Mouse (Mus musculus) neural tube, embryonic 15.5 days (tissue): ENCODE results near the gene Sesn2. TPM values are rescaled to one million over a fixed set of nuclear protein-coding genes. Genes with fewer than 3 reads are reported as not detected.

Experiments used
- ATAC-seq: fragments of 200-750 bp; cut with Nextera tagmentation; 2 replicates; pipeline ENCODE4 v1.8.0; 2017; ENCODE audit warnings: mild to moderate bottlenecking, moderate TSS enrichment, moderate library complexity; ENCODE audit not compliant: low FRiP score
- H3K27ac ChIP-seq: fragments of 300-500 bp; sonication (generic); replicated peaks from 2 replicates; pipeline ENCODE4 v1.5.1; 2015; ENCODE audit warnings: mild to moderate bottlenecking, inconsistent platforms
- H3K27me3 ChIP-seq: fragments of 300-500 bp; sonication (generic); replicated peaks from 2 replicates; pipeline ENCODE4 v1.6.1; 2015; ENCODE audit warnings: inconsistent platforms
- H3K36me3 ChIP-seq: fragments of 300-500 bp; sonication (generic); 2 replicates; pipeline ENCODE4 v1.6.1; 2015; ENCODE audit warnings: inconsistent platforms
- H3K4me1 ChIP-seq: fragments of 300-500 bp; sonication (generic); 2 replicates; pipeline ENCODE4 v1.6.1; 2015; ENCODE audit warnings: inconsistent platforms
- H3K4me2 ChIP-seq: fragments of 300-500 bp; sonication (generic); 2 replicates; pipeline ENCODE4 v1.6.1; 2015; ENCODE audit warnings: inconsistent platforms, mild to moderate bottlenecking, moderate library complexity
- H3K4me3 ChIP-seq: fragments of 300-500 bp; sonication (generic); replicated peaks from 2 replicates; pipeline ENCODE4 v1.5.1; 2015; ENCODE audit warnings: mild to moderate bottlenecking, inconsistent platforms
- H3K9ac ChIP-seq: fragments of 300-500 bp; sonication (generic); replicated peaks from 2 replicates; pipeline ENCODE4 v1.6.1; 2015; ENCODE audit warnings: mild to moderate bottlenecking, inconsistent platforms
- H3K9me3 ChIP-seq: fragments of 300-500 bp; sonication (generic); replicated peaks from 2 replicates; pipeline ENCODE4 v1.6.1; 2016; ENCODE audit warnings: inconsistent platforms
- WGBS: fragments of 180-500 bp; shearing (Covaris S2); methylation state at CpG from one replicate; pipeline ENCODE4 v1.1.7; 2015; ENCODE audit warnings: mixed read lengths; 5-methylcytosine and 5-hydroxymethylcytosine counted together
- polyA plus RNA-seq: library from polyadenylated mRNA; unstranded; fragments of >200 nt; fragmentation: Nextera tagmentation; extraction: Ambion mirVana; gene quantifications from 2 replicates; pipeline ENCODE4 v1.2.1, GENCODE M21; 2015

Sesn2 gene
- polyA plus RNA-seq, 1 experiment from 2014 or later: 11.9 TPM

- 94% methylated on average over 20 of the region's 20 CpGs for WGBS
- Histone ChIP-seq H3K9ac (no peak overlapping the region), H3K9me3 (no peaks in the 10 kb centered on the region), H3K27ac (no peak overlapping the region), H3K4me1 (peaks cover 22% of the 10 kb centered on the region), H3K4me2 (no peak overlapping the region), H3K4me3 (no peak overlapping the region), H3K36me3 (peaks cover 16% of the 10 kb centered on the region), H3K27me3 (no peaks in the 10 kb centered on the region)
- no peak for ATAC-seq
Observed at GRCm38 (mm10) chr4:132530033-132530804, 19.9 kb upstream of the Sesn2 start.

DNA sequence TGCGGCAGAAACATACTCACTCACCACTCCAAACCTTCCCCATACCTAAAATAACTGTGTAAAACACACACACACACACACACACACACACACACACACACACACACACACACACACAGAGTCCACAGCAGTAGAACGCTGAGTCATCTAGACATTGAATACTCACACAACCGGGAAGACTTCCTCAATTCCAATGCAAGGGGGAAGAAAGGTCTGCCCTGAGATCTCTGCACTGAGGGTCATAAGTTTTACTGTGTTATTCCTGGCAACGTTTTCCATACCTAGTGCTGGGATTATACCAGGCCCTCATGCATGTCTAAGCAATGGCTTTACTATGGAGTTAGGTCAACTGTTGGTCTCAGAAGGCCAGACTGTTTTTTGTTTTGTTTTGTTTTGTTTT lies 19.0 kb upstream of the Sesn2 start:
- Histone ChIP-seq H3K27ac (no peak overlapping the region), H3K9me3 (no peaks in the 10 kb centered on the region), H3K27me3 (no peaks in the 10 kb centered on the region), H3K9ac (no peak overlapping the region), H3K4me2 (no peak overlapping the region), H3K4me1 (peaks cover 22% of the 10 kb centered on the region), H3K4me3 (no peak overlapping the region), H3K36me3 (peaks cover 16% of the 10 kb centered on the region)
- no peak for ATAC-seq
- 80% methylated on average over 3 of the region's 4 CpGs for WGBS

GRCm38 (mm10) chr4:132527917-132528522 lies 17.7 kb upstream of the Sesn2 start:
- no peaks in the 10 kb centered on the region for H3K27me3 ChIP-seq
- peaks cover 16% of the 10 kb centered on the region for H3K36me3 ChIP-seq
- peaks cover 16% of the 10 kb centered on the region for H3K4me1 ChIP-seq
- H3K9ac ChIP-seq: no peak overlapping the region
- no peak overlapping the region for H3K4me3 ChIP-seq
- no peaks in the 10 kb centered on the region for H3K9me3 ChIP-seq
- no peak overlapping the region for H3K27ac ChIP-seq
- no peak overlapping the region for H3K4me2 ChIP-seq
- no peak for ATAC-seq
- WGBS: 92% methylated on average over 8 of the region's 8 CpGs

DNA sequence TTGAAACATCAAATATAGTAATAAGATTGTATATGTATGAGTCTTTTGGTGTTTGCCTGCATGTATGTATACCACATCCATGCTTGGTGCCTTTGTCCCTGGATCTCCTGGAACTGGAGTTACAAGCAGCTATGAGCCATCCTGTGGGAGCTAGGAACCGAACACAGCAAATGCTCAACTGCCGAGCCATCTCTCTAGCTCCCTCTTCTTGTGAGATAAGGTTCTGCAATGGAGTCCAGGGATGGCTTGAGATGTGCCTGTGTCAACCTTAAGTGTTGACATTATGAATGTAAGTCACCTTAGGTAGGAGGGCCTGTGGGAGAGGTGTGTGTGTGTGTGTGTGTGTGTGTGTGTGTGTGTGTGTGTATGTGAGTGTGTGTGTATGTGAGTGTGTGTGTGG lies 16.4 kb upstream of the Sesn2 start:
- H3K4me1 ChIP-seq: peaks cover 6% of the 10 kb centered on the region
- no peaks in the 10 kb centered on the region for H3K9me3 ChIP-seq
- H3K4me3 ChIP-seq: no peak overlapping the region
- 64% methylated on average over 2 of the region's 2 CpGs for WGBS
- no peak for ATAC-seq
- no peak overlapping the region for H3K9ac ChIP-seq
- peaks cover 16% of the 10 kb centered on the region for H3K36me3 ChIP-seq
- no peak overlapping the region for H3K4me2 ChIP-seq
- no peak overlapping the region for H3K27ac ChIP-seq
- H3K27me3 ChIP-seq: no peaks in the 10 kb centered on the region

DNA sequence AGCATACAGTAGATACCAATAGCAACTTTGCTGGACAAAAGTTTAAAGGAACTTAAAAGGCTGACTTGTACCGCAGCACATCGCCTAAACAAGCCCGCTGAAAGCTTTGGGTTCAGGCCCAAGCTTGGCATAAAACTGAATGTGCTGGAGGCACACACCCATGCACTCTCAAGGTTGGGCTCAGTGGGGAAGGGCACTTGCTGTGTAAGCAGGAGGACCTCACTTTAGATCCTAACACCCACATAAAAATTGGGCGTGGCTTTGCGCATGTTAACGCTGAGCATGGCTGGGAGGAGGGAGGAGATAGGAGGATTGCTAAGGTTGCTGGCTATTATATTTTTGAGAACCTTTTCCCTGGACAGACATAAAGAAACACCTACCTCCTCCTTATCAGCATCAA lies 14.5 kb upstream of the Sesn2 start:
- H3K4me1 ChIP-seq: no peaks in the 10 kb centered on the region
- ATAC-seq: no peak
- H3K27ac ChIP-seq: no peak overlapping the region
- H3K9ac ChIP-seq: no peak overlapping the region
- H3K36me3 ChIP-seq: peaks cover 6% of the 10 kb centered on the region
- no peak overlapping the region for H3K4me3 ChIP-seq
- H3K9me3 ChIP-seq: no peaks in the 10 kb centered on the region
- H3K27me3 ChIP-seq: no peaks in the 10 kb centered on the region
- H3K4me2 ChIP-seq: no peak overlapping the region
- WGBS: 43% methylated on average over 6 of the region's 6 CpGs

GRCm38 (mm10) chr4:132524321-132524741 lies 14.0 kb upstream of the Sesn2 start:
- Histone ChIP-seq H3K27me3 (no peaks in the 10 kb centered on the region), H3K4me2 (no peak overlapping the region), H3K36me3 (peaks cover 2% of the 10 kb centered on the region; the same call in 1 of the 2 replicates), H3K4me3 (no peak overlapping the region), H3K27ac (no peak overlapping the region), H3K9me3 (no peaks in the 10 kb centered on the region), H3K4me1 (no peaks in the 10 kb centered on the region), H3K9ac (no peak overlapping the region)
- WGBS: 14% methylated on average over 11 of the region's 11 CpGs
- no peak for ATAC-seq

GRCm38 (mm10) chr4:132519188-132519587 lies 8.9 kb upstream of the Sesn2 start:
- peaks cover 16% of the 10 kb centered on the region for H3K4me1 ChIP-seq
- no peaks in the 10 kb centered on the region for H3K36me3 ChIP-seq
- no peak overlapping the region for H3K27ac ChIP-seq
- H3K4me2 ChIP-seq: no peak overlapping the region
- no peak overlapping the region for H3K9ac ChIP-seq
- no peak overlapping the region for H3K4me3 ChIP-seq
- 94% methylated on average over 3 of the region's 3 CpGs for WGBS
- no peak for ATAC-seq
- no peaks in the 10 kb centered on the region for H3K27me3 ChIP-seq
- H3K9me3 ChIP-seq: no peaks in the 10 kb centered on the region

- Histone ChIP-seq H3K9me3 (no peaks in the 10 kb centered on the region), H3K36me3 (no peaks in the 10 kb centered on the region), H3K4me3 (no peak overlapping the region), H3K27me3 (0 out of 2 replicates have a peak, but pooled peaks cover 3% of the 10 kb centered on the region), H3K4me2 (no peak overlapping the region), H3K9ac (no peak overlapping the region), H3K27ac (no peak overlapping the region), H3K4me1 (peaks cover 16% of the 10 kb centered on the region)
- ATAC-seq: no peak
- 57% methylated on average over 8 of the region's 8 CpGs for WGBS
Observed at GRCm38 (mm10) chr4:132518066-132518465, 7.8 kb upstream of the Sesn2 start.

DNA sequence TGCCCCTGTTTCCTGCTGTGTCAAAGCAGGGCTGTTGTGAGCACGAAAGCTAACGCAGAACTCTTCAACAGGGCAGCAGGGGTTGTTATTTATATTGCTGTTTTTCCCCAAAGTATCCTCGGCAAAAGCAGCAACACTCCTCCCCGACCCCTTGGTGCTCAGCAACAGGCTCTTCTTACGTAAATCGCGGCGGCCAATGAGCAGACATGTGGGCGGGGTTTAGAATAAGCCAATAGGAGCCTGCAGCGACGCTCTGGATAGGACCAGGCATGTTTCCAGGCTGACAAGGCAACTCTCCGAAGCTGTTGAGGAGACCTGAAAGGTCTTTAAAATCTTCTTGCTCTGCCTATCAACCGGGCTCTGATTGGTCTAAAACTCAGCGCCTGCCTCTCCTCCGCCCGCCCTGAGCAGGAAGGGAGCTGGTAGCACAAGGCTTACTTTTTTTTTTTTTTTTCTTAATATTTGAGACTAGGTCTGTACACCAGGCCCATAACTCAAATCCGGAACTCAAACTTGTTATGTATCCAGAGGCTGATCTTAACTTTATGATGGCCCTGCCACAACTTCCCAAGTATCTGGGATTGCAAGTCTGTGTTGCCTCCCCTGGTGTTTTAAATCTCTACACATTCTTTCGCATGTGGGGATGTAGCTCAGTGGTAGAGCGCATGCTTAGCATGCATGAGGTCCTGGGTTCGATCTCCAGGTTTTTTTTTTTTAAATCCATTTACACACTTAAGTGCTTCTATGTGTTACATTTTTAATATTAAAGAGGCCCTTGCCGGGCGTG lies 5.3 kb upstream of the Sesn2 start:
- Histone ChIP-seq H3K4me1 (peaks cover 16% of the 10 kb centered on the region), H3K9ac (peak overlapping the region; percentile 29), H3K36me3 (no peaks in the 10 kb centered on the region), H3K27ac (peak overlapping the region; percentile 79), H3K4me3 (peak overlapping the region; percentile 46), H3K9me3 (no peaks in the 10 kb centered on the region), H3K27me3 (0 out of 2 replicates have a peak, but pooled peaks cover 6% of the 10 kb centered on the region), H3K4me2 (peak overlapping the region; percentile 92)
- 22% methylated on average over 22 of the region's 22 CpGs for WGBS
- ATAC-seq: peak; percentile 95

DNA sequence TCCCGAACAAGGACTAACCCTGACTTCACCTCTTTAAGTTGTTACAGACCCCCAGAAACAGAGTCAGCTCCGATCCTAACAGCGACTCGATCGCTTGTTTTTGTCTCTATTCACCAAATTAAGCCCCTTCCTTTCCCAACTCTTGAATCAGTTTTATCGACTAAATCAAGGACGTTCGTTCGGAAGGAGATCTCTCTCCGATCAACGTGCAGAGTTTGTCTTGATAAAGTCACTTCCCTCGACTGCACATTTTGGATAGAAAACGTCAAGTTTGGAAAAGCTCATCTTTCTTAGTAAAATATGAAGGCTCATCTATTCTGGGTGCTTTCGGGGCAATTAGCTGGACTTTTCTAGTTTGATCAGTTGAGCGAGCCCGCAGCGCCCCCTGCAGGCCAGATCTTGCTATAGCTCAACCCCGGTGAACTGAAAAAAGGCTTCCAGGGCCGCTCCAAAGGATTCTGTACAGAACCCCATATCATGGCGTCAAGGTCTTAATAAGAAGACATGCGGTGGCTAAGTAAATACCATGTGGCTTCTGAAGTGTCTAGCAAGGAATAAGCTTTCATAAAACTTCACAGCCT lies 4.3 kb upstream of the Sesn2 start:
- Histone ChIP-seq H3K9me3 (no peaks in the 10 kb centered on the region), H3K36me3 (no peaks in the 10 kb centered on the region), H3K4me3 (peak overlapping the region; percentile 46), H3K27ac (peak overlapping the region; percentile 79), H3K27me3 (0 out of 2 replicates have a peak, but pooled peaks cover 6% of the 10 kb centered on the region), H3K4me1 (peaks cover 16% of the 10 kb centered on the region), H3K4me2 (peak overlapping the region; percentile 92), H3K9ac (peak overlapping the region; percentile 29)
- peak; percentile 35; the same call in 1 of the 2 replicates for ATAC-seq
- 2% methylated on average over 21 of the region's 21 CpGs for WGBS
